Mouse (Mus musculus) forebrain, embryonic 10.5 days (tissue): ENCODE data around the gene Ppfibp1. TPM values are rescaled to one million over a fixed set of nuclear protein-coding genes. Genes with fewer than 3 reads are reported as not detected.

Experiments used
- DNase-seq: peaks from one replicate; pipeline ENCODE4 v3.0.0-alpha.2; 2017; ENCODE audit warnings: low spot score; ENCODE audit errors: extremely low spot score
- H3K27ac ChIP-seq: fragments of 300-500 bp; sonication (generic); 2 replicates; pipeline ENCODE4 v1.5.1; 2016; ENCODE audit warnings: mild to moderate bottlenecking
- H3K27me3 ChIP-seq: fragments of 300-500 bp; sonication (generic); 2 replicates; pipeline ENCODE4 v1.6.1; 2016; ENCODE audit warnings: mild to moderate bottlenecking; ENCODE audit not compliant: poor library complexity, severe bottlenecking
- H3K36me3 ChIP-seq: fragments of 300-500 bp; sonication (generic); replicated peaks from 2 replicates; pipeline ENCODE4 v1.6.1; 2016; ENCODE audit warnings: mild to moderate bottlenecking, moderate library complexity
- H3K4me1 ChIP-seq: fragments of 300-500 bp; sonication (generic); 2 replicates; pipeline ENCODE4 v1.6.1; 2016
- H3K4me3 ChIP-seq: fragments of 300-500 bp; sonication (generic); 2 replicates; pipeline ENCODE4 v1.5.1; 2016; ENCODE audit warnings: mild to moderate bottlenecking, moderate library complexity
- H3K9me3 ChIP-seq: fragments of 300-500 bp; sonication (generic); 2 replicates; pipeline ENCODE4 v1.6.1; 2016; ENCODE audit warnings: mild to moderate bottlenecking, moderate library complexity
- WGBS: fragments of 180-500 bp; shearing (Covaris S2); methylation state at CpG from one replicate; pipeline ENCODE4 v1.1.7; 2016; 5-methylcytosine and 5-hydroxymethylcytosine counted together
- polyA plus RNA-seq: library from polyadenylated mRNA; unstranded; fragments of >200 nt; fragmentation: Nextera tagmentation; extraction: Ambion mirVana; gene quantifications from 2 replicates; pipeline ENCODE4 v1.2.1, GENCODE M21; 2016

Gene Ppfibp1
- polyA plus RNA-seq, 1 experiment from 2014 or later: 30.0 TPM

- no peak overlapping the region for H3K4me3 ChIP-seq
- no peak for DNase-seq
- WGBS: 77% methylated on average over 2 of the region's 6 CpGs
- no peaks in the 10 kb centered on the region for H3K27me3 ChIP-seq
- no peaks in the 10 kb centered on the region for H3K9me3 ChIP-seq
- H3K4me1 ChIP-seq: peaks cover 23% of the 10 kb centered on the region
- peaks cover 12% of the 10 kb centered on the region for H3K36me3 ChIP-seq
- H3K27ac ChIP-seq: no peak overlapping the region
Measured at GRCm38 (mm10) chr6:146935957-146936356, 47.7 kb downstream of the Ppfibp1 start.

GRCm38 (mm10) chr6:146939026-146939425, 50.7 kb downstream of the Ppfibp1 start:
- H3K27me3 ChIP-seq: no peaks in the 10 kb centered on the region
- no peak overlapping the region for H3K4me3 ChIP-seq
- H3K36me3 ChIP-seq: peaks cover 12% of the 10 kb centered on the region
- no peak overlapping the region for H3K27ac ChIP-seq
- no peaks in the 10 kb centered on the region for H3K9me3 ChIP-seq
- DNase-seq: no peak
- WGBS: 91% methylated on average over 8 of the region's 8 CpGs
- H3K4me1 ChIP-seq: peaks cover 16% of the 10 kb centered on the region

- DNase-seq: no peak
- H3K9me3 ChIP-seq: no peaks in the 10 kb centered on the region
- H3K4me3 ChIP-seq: no peak overlapping the region
- H3K4me1 ChIP-seq: peaks cover 11% of the 10 kb centered on the region; the same call in 1 of the 2 replicates
- peaks cover 12% of the 10 kb centered on the region for H3K36me3 ChIP-seq
- no peak overlapping the region for H3K27ac ChIP-seq
- H3K27me3 ChIP-seq: no peaks in the 10 kb centered on the region
- WGBS: 87% methylated on average over 7 of the region's 7 CpGs
Measured at GRCm38 (mm10) chr6:146941505-146942275, 53.4 kb downstream of the Ppfibp1 start.

- Histone ChIP-seq H3K36me3 (peaks cover 9% of the 10 kb centered on the region), H3K4me1 (peaks cover 29% of the 10 kb centered on the region), H3K27ac (no peak overlapping the region), H3K27me3 (no peaks in the 10 kb centered on the region), H3K4me3 (no peak overlapping the region), H3K9me3 (no peaks in the 10 kb centered on the region)
- no peak for DNase-seq
Measured at GRCm38 (mm10) chr6:146944009-146944408, 55.7 kb downstream of the Ppfibp1 start.

DNA sequence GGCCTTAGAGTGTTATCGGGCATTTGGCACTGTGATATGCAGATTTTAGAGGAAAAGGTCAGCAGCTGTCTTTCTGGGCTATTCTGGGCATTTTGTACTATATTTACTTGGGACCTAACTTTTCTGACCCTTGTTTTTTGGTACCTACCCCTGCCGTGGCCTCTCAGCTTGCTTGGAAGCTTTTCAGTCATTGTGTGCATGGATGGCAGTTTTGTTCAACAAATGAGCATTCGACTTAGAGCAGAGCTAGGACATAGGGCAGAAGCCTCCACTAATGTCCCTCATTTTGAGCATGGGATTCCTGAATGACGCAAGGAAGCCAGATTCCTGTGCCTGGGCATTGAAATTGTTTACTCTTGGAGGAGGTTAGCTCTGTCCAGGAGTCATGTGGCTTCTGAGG, 56.5 kb downstream of the Ppfibp1 start:
- DNase-seq: no peak
- H3K4me3 ChIP-seq: no peak overlapping the region
- H3K9me3 ChIP-seq: no peaks in the 10 kb centered on the region
- H3K27me3 ChIP-seq: no peaks in the 10 kb centered on the region
- H3K27ac ChIP-seq: no peak overlapping the region
- H3K36me3 ChIP-seq: peaks cover under 1% of the 10 kb centered on the region; the same call in 1 of the 2 replicates
- 71% methylated on average over 4 of the region's 4 CpGs for WGBS
- H3K4me1 ChIP-seq: peaks cover 36% of the 10 kb centered on the region

- 78% methylated on average over 6 of the region's 6 CpGs for WGBS
- Histone ChIP-seq H3K4me1 (peaks cover 46% of the 10 kb centered on the region), H3K36me3 (no peaks in the 10 kb centered on the region), H3K27ac (no peak overlapping the region), H3K9me3 (no peaks in the 10 kb centered on the region), H3K27me3 (no peaks in the 10 kb centered on the region), H3K4me3 (no peak overlapping the region)
- DNase-seq: no peak
Measured at GRCm38 (mm10) chr6:146946327-146947029, 58.2 kb downstream of the Ppfibp1 start.

- DNase-seq: no peak
- no peaks in the 10 kb centered on the region for H3K27me3 ChIP-seq
- H3K4me1 ChIP-seq: peaks cover 46% of the 10 kb centered on the region
- 87% methylated on average over 4 of the region's 4 CpGs for WGBS
- H3K9me3 ChIP-seq: no peaks in the 10 kb centered on the region
- H3K4me3 ChIP-seq: no peak overlapping the region
- no peaks in the 10 kb centered on the region for H3K36me3 ChIP-seq
- H3K27ac ChIP-seq: no peak overlapping the region
Measured at GRCm38 (mm10) chr6:146947186-146947585, 58.9 kb downstream of the Ppfibp1 start.

DNA sequence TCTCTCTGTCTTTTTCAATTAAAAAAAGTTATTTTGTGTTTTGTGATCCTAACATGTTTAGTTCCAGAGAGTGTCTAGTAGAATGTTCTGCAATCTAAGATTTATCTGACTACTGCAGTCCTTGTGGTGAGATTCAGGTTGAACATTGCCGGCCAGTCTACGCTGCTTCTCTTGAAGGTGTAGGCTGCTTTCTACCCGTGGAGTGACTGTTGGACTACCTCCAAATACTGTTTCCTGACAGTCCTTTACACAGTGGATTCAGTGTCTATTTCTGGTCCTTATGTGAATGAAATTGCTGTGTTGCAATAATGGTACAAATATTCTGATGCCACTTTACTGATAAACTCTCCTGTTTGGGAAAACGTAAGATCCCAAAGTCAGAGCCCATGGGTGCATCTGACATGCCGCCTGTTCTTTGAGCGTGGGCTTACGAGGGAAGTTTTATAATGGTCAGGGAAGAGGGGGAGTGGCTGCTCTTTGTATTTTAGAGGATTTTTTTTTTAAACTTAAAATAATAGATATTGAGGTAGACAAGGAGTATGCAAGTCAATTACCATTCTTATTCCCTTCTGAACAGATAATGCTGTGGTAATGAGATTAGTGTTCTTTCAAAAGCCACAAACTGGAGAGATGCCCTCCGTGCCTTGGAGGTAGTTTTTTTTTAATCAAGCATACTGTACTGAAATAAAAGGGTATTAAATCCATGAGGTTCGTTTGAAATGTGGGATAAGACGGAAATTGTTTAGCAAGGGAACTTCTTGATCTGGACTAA, 61.6 kb downstream of the Ppfibp1 start:
- no peaks in the 10 kb centered on the region for H3K36me3 ChIP-seq
- no peaks in the 10 kb centered on the region for H3K9me3 ChIP-seq
- DNase-seq: no peak
- H3K4me1 ChIP-seq: peaks cover 43% of the 10 kb centered on the region
- no peaks in the 10 kb centered on the region for H3K27me3 ChIP-seq
- no peak overlapping the region for H3K4me3 ChIP-seq
- 41% methylated on average over 10 of the region's 10 CpGs for WGBS
- H3K27ac ChIP-seq: no peak overlapping the region

GRCm38 (mm10) chr6:146950454-146950832, 62.2 kb downstream of the Ppfibp1 start:
- WGBS: 0% methylated on average over 1 of the region's 1 CpGs
- no peaks in the 10 kb centered on the region for H3K27me3 ChIP-seq
- H3K4me1 ChIP-seq: peaks cover 49% of the 10 kb centered on the region
- no peaks in the 10 kb centered on the region for H3K9me3 ChIP-seq
- no peak for DNase-seq
- no peak overlapping the region for H3K4me3 ChIP-seq
- no peaks in the 10 kb centered on the region for H3K36me3 ChIP-seq
- H3K27ac ChIP-seq: no peak overlapping the region

GRCm38 (mm10) chr6:146954258-146954657, 66.0 kb downstream of the Ppfibp1 start, which contains the start of gene 1700034J05Rik:
TSS of gene 1700034J05Rik (minus strand) at chr6:146954422.
- H3K36me3 ChIP-seq: no peaks in the 10 kb centered on the region
- DNase-seq: no peak
- no peak within 1 kb of the TSS for H3K4me3 ChIP-seq
- H3K4me1 ChIP-seq: peaks cover 35% of the 10 kb centered on the region
- H3K27ac ChIP-seq: 0 out of 2 replicates have a peak within 1 kb of the TSS, but pooled peaks have one; percentile 15
- H3K27me3 ChIP-seq: no peaks in the 10 kb centered on the region
- no peaks in the 10 kb centered on the region for H3K9me3 ChIP-seq
- 86% methylated on average over 1 of the region's 1 CpGs for WGBS

GRCm38 (mm10) chr6:146955475-146955874, 67.2 kb downstream of the Ppfibp1 start:
- H3K9me3 ChIP-seq: no peaks in the 10 kb centered on the region
- peaks cover 24% of the 10 kb centered on the region for H3K4me1 ChIP-seq
- no peaks in the 10 kb centered on the region for H3K36me3 ChIP-seq
- H3K27me3 ChIP-seq: no peaks in the 10 kb centered on the region
- H3K4me3 ChIP-seq: no peak overlapping the region
- DNase-seq: no peak
- H3K27ac ChIP-seq: 0 out of 2 replicates have a peak overlapping the region, but pooled peaks have one; percentile 15
- 67% methylated on average over 1 of the region's 1 CpGs for WGBS

- H3K27me3 ChIP-seq: no peaks in the 10 kb centered on the region
- 18% methylated on average over 12 of the region's 12 CpGs for WGBS
- H3K4me1 ChIP-seq: peaks cover 20% of the 10 kb centered on the region
- H3K36me3 ChIP-seq: no peaks in the 10 kb centered on the region
- peak overlapping the region; percentile 41; the same call in 1 of the 2 replicates for H3K27ac ChIP-seq
- H3K9me3 ChIP-seq: no peaks in the 10 kb centered on the region
- peak; percentile 33 for DNase-seq
- H3K4me3 ChIP-seq: no peak overlapping the region
Measured at GRCm38 (mm10) chr6:146955896-146956295, 67.6 kb downstream of the Ppfibp1 start.
